Mouse (Mus musculus): ENCODE results near the gene Zfp13. TPM values are rescaled to one million over a fixed set of nuclear protein-coding genes. Genes with fewer than 3 reads are reported as not detected.

Gene Zfp13
- polyA plus RNA-seq, 1 experiment from 2014 or later: 12.9 TPM

GRCm38 (mm10) chr17:23610361-23610800 is 11.1 kb upstream of the Zfp13 start:
- Histone ChIP-seq H3K27me3 (ENCODE audit: control insufficient read depth, insufficient read depth, low read depth, low read length) (no peaks in the 10 kb centered on the region), H3K4me1 (replicated peaks; ENCODE audit: control insufficient read depth, insufficient read depth, low read length) (no peaks in the 10 kb centered on the region), H3K9me3 (ENCODE audit: control insufficient read depth, low read length) (no peaks in the 10 kb centered on the region), H3K27ac (ENCODE audit: low read length) (no peak overlapping the region), H3K4me3 (ENCODE audit: low read length) (no peak overlapping the region), H3K9ac (ENCODE audit: low read length) (no peak overlapping the region), H3K36me3 (ENCODE audit: control insufficient read depth, insufficient read depth, low read length) (no peaks in the 10 kb centered on the region), H3K4me2 (ENCODE audit: low read depth, low read length) (no peak overlapping the region)
- ATAC-seq (ENCODE audit: low read depth): peak; percentile 82
- 73% methylated on average over 28 of the region's 28 CpGs for WGBS

DNA sequence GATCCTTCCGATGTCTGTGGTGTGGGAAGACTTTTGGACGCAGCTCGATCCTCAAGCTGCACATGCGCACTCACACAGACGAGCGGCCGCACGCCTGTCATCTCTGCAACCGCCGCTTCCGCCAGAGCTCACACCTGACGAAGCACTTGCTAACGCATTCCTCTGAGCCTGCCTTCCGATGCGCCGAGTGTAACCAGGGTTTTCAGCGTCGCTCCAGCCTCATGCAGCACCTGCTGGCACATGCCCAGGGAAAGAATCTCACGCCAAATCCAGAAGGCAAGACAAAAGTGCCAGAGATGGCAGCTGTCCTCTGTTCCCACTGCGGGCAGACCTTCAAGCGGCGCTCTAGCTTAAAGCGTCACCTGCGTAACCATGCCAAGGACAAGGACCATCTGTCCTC is 10.3 kb upstream of the Zfp13 start:
- Histone ChIP-seq H3K27me3 (ENCODE audit: control insufficient read depth, insufficient read depth, low read depth, low read length) (no peaks in the 10 kb centered on the region), H3K9ac (ENCODE audit: low read length) (no peak overlapping the region), H3K4me3 (ENCODE audit: low read length) (no peak overlapping the region), H3K4me2 (ENCODE audit: low read depth, low read length) (no peak overlapping the region), H3K27ac (ENCODE audit: low read length) (no peak overlapping the region), H3K9me3 (ENCODE audit: control insufficient read depth, low read length) (no peaks in the 10 kb centered on the region), H3K4me1 (replicated peaks; ENCODE audit: control insufficient read depth, insufficient read depth, low read length) (no peaks in the 10 kb centered on the region), H3K36me3 (ENCODE audit: control insufficient read depth, insufficient read depth, low read length) (no peaks in the 10 kb centered on the region)
- no peak for ATAC-seq (ENCODE audit: low read depth)
- 86% methylated on average over 24 of the region's 24 CpGs for WGBS

DNA sequence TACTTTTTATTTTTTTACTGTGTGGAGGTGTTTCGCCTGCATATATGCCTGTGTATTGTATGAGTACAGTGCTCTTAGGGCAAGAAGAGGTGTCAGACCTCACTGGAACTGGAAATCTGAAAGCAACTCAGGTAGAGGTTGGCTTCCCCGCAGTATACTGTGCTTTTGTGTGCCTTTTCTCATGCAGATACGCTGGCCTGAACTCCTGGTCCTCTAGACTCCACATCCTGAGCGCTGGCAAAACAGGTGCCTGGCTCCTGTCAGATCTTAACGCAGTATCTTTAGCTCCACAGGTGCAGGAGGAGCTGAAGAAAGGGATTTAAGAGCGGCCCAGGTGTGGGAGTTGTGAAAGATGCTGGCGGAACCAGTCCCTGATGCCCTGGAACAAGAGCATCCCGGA is 5.9 kb upstream of the Zfp13 start:
- Histone ChIP-seq H3K4me2 (ENCODE audit: low read depth, low read length) (no peak overlapping the region), H3K27ac (ENCODE audit: low read length) (no peak overlapping the region), H3K9ac (ENCODE audit: low read length) (no peak overlapping the region), H3K9me3 (ENCODE audit: control insufficient read depth, low read length) (no peaks in the 10 kb centered on the region), H3K4me1 (replicated peaks; ENCODE audit: control insufficient read depth, insufficient read depth, low read length) (peaks cover 5% of the 10 kb centered on the region), H3K36me3 (ENCODE audit: control insufficient read depth, insufficient read depth, low read length) (no peaks in the 10 kb centered on the region), H3K27me3 (ENCODE audit: control insufficient read depth, insufficient read depth, low read depth, low read length) (no peaks in the 10 kb centered on the region), H3K4me3 (ENCODE audit: low read length) (no peak overlapping the region)
- ATAC-seq (ENCODE audit: low read depth): no peak
- 79% methylated on average over 8 of the region's 8 CpGs for WGBS

- peaks cover 8% of the 10 kb centered on the region for H3K4me1 ChIP-seq (replicated peaks; ENCODE audit: control insufficient read depth, insufficient read depth, low read length)
- WGBS: 69% methylated on average over 7 of the region's 7 CpGs
- H3K4me2 ChIP-seq (ENCODE audit: low read depth, low read length): no peak overlapping the region
- no peaks in the 10 kb centered on the region for H3K9me3 ChIP-seq (ENCODE audit: control insufficient read depth, low read length)
- no peaks in the 10 kb centered on the region for H3K27me3 ChIP-seq (ENCODE audit: control insufficient read depth, insufficient read depth, low read depth, low read length)
- H3K27ac ChIP-seq (ENCODE audit: low read length): no peak overlapping the region
- H3K4me3 ChIP-seq (ENCODE audit: low read length): no peak overlapping the region
- H3K9ac ChIP-seq (ENCODE audit: low read length): no peak overlapping the region
- ATAC-seq (ENCODE audit: low read depth): no peak
- no peaks in the 10 kb centered on the region for H3K36me3 ChIP-seq (ENCODE audit: control insufficient read depth, insufficient read depth, low read length)
These were observed 5.1 kb upstream of the Zfp13 start for GRCm38 (mm10) chr17:23604394-23604793.

GRCm38 (mm10) chr17:23603542-23603941 is 4.3 kb upstream of the Zfp13 start:
- Histone ChIP-seq H3K9me3 (ENCODE audit: control insufficient read depth, low read length) (no peaks in the 10 kb centered on the region), H3K4me3 (ENCODE audit: low read length) (no peak overlapping the region), H3K9ac (ENCODE audit: low read length) (no peak overlapping the region), H3K4me2 (ENCODE audit: low read depth, low read length) (no peak overlapping the region), H3K36me3 (ENCODE audit: control insufficient read depth, insufficient read depth, low read length) (no peaks in the 10 kb centered on the region), H3K27ac (ENCODE audit: low read length) (no peak overlapping the region), H3K27me3 (ENCODE audit: control insufficient read depth, insufficient read depth, low read depth, low read length) (no peaks in the 10 kb centered on the region), H3K4me1 (replicated peaks; ENCODE audit: control insufficient read depth, insufficient read depth, low read length) (peaks cover 8% of the 10 kb centered on the region)
- 55% methylated on average over 2 of the region's 2 CpGs for WGBS
- ATAC-seq (ENCODE audit: low read depth): no peak

DNA sequence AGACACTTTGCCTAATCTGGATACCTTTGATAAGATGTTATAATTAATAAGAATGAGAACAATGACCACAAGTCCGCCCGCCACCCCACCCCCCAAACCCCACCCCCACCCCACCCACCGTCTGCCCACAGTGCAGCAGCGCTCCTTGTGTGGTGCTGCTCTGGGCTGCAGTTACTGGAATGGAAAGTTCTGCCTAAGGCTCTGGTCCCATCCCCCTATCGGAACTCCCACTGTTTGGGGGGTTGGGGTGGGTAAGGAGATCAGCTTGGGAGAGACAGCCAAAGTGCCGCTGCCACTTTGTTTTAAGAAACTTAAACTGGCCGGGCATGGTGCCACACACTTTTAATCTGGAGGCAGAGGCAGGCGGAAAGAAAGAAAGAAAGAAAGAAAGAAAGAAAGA is 3.8 kb upstream of the Zfp13 start:
- ATAC-seq (ENCODE audit: low read depth): no peak
- no peak overlapping the region for H3K27ac ChIP-seq (ENCODE audit: low read length)
- no peaks in the 10 kb centered on the region for H3K9me3 ChIP-seq (ENCODE audit: control insufficient read depth, low read length)
- peaks cover 12% of the 10 kb centered on the region for H3K4me1 ChIP-seq (replicated peaks; ENCODE audit: control insufficient read depth, insufficient read depth, low read length)
- H3K27me3 ChIP-seq (ENCODE audit: control insufficient read depth, insufficient read depth, low read depth, low read length): no peaks in the 10 kb centered on the region
- H3K4me3 ChIP-seq (ENCODE audit: low read length): no peak overlapping the region
- no peak overlapping the region for H3K9ac ChIP-seq (ENCODE audit: low read length)
- WGBS: 46% methylated on average over 8 of the region's 8 CpGs
- H3K4me2 ChIP-seq (ENCODE audit: low read depth, low read length): no peak overlapping the region
- H3K36me3 ChIP-seq (ENCODE audit: control insufficient read depth, insufficient read depth, low read length): no peaks in the 10 kb centered on the region

GRCm38 (mm10) chr17:23601836-23602585 is 2.7 kb upstream of the Zfp13 start:
- no peak overlapping the region for H3K4me2 ChIP-seq (ENCODE audit: low read depth, low read length)
- no peak for ATAC-seq (ENCODE audit: low read depth)
- H3K9ac ChIP-seq (ENCODE audit: low read length): no peak overlapping the region
- H3K36me3 ChIP-seq (ENCODE audit: control insufficient read depth, insufficient read depth, low read length): no peaks in the 10 kb centered on the region
- H3K27me3 ChIP-seq (ENCODE audit: control insufficient read depth, insufficient read depth, low read depth, low read length): no peaks in the 10 kb centered on the region
- no peaks in the 10 kb centered on the region for H3K9me3 ChIP-seq (ENCODE audit: control insufficient read depth, low read length)
- peak overlapping the region; percentile 29 for H3K27ac ChIP-seq (ENCODE audit: low read length)
- no peak overlapping the region for H3K4me3 ChIP-seq (ENCODE audit: low read length)
- 33% methylated on average over 10 of the region's 10 CpGs for WGBS
- H3K4me1 ChIP-seq (replicated peaks; ENCODE audit: control insufficient read depth, insufficient read depth, low read length): peaks cover 12% of the 10 kb centered on the region

GRCm38 (mm10) chr17:23600641-23601622 is 1.6 kb upstream of the Zfp13 start, which contains the start of gene Zscan10:
Gene Zscan10 (plus strand): TSS chr17:23600856.
- peaks cover 12% of the 10 kb centered on the region for H3K4me1 ChIP-seq (replicated peaks; ENCODE audit: control insufficient read depth, insufficient read depth, low read length)
- peak within 1 kb of the TSS; percentile 70 for H3K9ac ChIP-seq (ENCODE audit: low read length)
- H3K9me3 ChIP-seq (ENCODE audit: control insufficient read depth, low read length): no peaks in the 10 kb centered on the region
- no peaks in the 10 kb centered on the region for H3K27me3 ChIP-seq (ENCODE audit: control insufficient read depth, insufficient read depth, low read depth, low read length)
- H3K4me3 ChIP-seq (ENCODE audit: low read length): peak within 1 kb of the TSS; percentile 56; the same call in 1 of the 2 replicates
- H3K36me3 ChIP-seq (ENCODE audit: control insufficient read depth, insufficient read depth, low read length): no peaks in the 10 kb centered on the region
- H3K27ac ChIP-seq (ENCODE audit: low read length): peak within 1 kb of the TSS; percentile 96
- ATAC-seq (ENCODE audit: low read depth): no peak
- peak within 1 kb of the TSS; percentile 86 for H3K4me2 ChIP-seq (ENCODE audit: low read depth, low read length)
- 55% methylated on average over 15 of the region's 15 CpGs for WGBS

GRCm38 (mm10) chr17:23599605-23600063 is 347 bp upstream of the Zfp13 start:
- peak overlapping the region; percentile 86 for H3K4me2 ChIP-seq (ENCODE audit: low read depth, low read length)
- peak overlapping the region; percentile 56 for H3K4me3 ChIP-seq (ENCODE audit: low read length)
- no peaks in the 10 kb centered on the region for H3K9me3 ChIP-seq (ENCODE audit: control insufficient read depth, low read length)
- H3K4me1 ChIP-seq (replicated peaks; ENCODE audit: control insufficient read depth, insufficient read depth, low read length): peaks cover 12% of the 10 kb centered on the region
- WGBS: 29% methylated on average over 7 of the region's 7 CpGs
- H3K27me3 ChIP-seq (ENCODE audit: control insufficient read depth, insufficient read depth, low read depth, low read length): no peaks in the 10 kb centered on the region
- ATAC-seq (ENCODE audit: low read depth): peak; percentile 3; the same call in 1 of the 2 replicates
- peak overlapping the region; percentile 70 for H3K9ac ChIP-seq (ENCODE audit: low read length)
- no peaks in the 10 kb centered on the region for H3K36me3 ChIP-seq (ENCODE audit: control insufficient read depth, insufficient read depth, low read length)
- H3K27ac ChIP-seq (ENCODE audit: low read length): peak overlapping the region; percentile 96

All from lung, embryonic 16.5 days (tissue).